Mouse (Mus musculus): Measurements from ENCODE around the gene Rnf13.
"Not testable (repeated sequence)": the region's sequence is repeated elsewhere in the genome, so short reads cannot be mapped to it uniquely, and the experiment has no call there.

The Rnf13 gene

DNA sequence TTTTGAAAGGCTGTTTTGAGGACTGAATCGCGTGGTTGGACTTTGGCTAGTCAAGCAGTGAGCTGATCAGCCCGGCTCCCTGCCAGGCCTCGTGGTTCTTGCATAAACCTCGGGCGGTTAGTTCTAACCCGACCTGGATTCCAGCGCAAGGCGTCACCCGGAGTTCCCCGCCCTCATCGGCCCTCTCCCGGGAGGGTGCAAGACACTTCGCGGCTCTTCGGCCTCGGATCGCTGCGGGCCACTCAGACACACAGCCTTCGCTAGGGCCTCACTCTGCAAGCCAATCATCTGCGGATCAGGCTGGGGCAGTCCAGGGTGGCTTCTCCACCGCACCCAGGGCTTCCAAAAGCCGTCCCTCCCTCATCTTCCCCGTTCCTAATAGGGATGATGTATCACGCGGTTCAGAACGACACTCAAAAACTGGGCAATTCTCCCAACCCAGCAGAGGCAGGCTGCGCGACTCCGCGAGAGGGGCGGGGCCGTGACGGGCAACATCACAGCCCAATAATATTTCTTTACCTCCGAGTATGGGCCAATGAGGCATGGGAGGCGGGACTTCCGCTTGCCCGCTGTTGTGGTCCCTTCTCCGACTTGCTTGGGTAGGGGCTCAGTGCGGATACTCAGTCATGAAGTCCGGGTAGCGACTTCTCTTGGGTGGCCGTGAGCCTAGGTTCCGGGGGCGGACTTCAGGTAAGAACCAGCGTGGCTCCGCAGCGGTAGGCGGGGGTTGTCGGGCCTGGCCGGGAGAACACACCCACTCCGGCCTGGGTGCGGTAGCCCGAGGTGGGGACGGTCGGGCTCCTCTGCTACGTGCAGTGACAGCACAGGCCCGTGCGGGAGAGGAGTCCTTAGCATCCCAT, at the start of gene Rnf13:
Gene Rnf13 (plus strand): TSS at position 552 of the 860 bp plus-strand sequence.
- peak; percentile 94 to 98 for DNase-seq (ENCODE audit: low spot score in 2 of 2)

DNA sequence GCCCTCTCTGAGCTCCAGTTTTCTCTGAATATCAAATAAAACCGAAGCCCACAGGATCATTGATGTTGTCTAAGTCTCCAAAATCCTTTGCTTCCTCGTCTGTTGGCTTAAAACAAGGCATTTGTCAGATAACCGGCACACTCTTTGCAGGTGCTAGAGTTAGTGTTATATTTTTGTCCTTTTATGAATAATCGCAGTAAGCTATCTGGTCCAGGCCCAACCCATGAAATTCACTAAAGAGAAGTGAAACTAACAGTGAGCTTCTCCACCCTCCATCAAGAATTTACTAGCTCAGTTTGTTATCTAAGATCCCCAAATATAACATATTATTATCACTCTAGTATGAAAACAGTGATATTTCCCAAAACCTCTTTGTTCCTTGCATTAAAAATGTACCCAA, 44.1 kb upstream of the Rnf13 start:
- DNase-seq (ENCODE audit: low spot score in 2 of 2), result no peak

DNA sequence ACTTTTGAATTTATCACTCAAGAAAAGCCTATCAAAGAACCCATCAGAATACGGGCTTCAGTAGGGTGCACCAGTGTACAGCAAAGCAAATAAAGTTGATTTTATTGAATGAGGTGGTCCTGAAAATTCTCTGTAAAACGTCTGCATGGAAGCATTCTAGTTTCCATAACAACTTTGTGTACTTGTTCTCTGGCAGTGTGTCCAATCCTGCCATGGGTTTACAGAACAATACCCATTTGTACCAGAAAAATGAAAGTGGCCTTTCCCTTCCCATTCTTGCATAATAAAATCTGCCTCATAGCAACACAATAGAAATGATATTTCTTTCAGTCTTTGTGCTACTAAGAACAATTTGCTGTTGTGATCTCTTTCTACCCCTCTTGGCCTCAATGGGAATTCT, 43.1 kb upstream of the Rnf13 start, which contains the start of gene Ankub1:
Gene Ankub1 (minus strand): TSS at position 81 of the 400 bp plus-strand sequence.
- DNase-seq (ENCODE audit: low spot score in 2 of 2), result peak; percentile 19 to 22

DNA sequence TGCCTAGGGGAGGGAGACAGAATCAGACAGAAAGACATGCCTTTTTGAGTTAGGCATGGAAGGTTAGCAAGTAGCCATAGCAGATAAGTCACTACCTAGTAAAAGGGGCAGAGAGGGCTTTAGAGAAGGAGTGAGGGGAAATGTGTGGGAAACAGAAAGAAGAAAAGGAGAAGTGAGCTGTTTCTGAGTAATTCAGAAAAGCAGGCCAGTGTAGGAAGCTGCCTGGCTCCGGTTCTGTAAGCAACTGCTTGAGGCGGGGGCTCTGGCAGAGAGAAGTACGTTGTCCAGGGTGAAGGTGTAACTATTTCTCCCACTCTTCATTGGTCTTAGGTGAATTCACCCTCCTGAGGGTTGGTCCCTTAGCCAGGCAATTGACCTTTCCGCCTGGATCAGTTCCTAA, 39.6 kb upstream of the Rnf13 start:
- no peak for DNase-seq (ENCODE audit: low spot score in 2 of 2)

DNA sequence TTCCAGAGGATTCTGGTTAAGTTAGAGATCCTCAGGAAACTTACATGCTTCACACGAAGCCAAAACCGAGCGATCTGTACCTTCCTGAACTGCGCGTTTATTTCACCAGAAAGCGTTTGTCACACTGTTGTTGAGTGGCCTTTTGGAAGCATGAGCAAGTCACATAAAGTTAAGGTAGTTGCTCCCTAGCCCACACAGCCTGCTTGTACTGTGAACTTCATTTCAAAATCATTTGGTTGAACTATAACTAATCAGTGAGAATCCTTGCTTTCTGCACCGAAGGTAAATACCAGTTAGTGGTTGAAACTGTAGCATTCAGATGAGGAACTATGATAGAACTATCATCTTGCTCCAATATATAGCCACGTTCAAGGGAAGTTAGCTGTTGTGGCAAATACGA, 39.1 kb upstream of the Rnf13 start:
- DNase-seq (ENCODE audit: low spot score in 2 of 2), result no peak

DNA sequence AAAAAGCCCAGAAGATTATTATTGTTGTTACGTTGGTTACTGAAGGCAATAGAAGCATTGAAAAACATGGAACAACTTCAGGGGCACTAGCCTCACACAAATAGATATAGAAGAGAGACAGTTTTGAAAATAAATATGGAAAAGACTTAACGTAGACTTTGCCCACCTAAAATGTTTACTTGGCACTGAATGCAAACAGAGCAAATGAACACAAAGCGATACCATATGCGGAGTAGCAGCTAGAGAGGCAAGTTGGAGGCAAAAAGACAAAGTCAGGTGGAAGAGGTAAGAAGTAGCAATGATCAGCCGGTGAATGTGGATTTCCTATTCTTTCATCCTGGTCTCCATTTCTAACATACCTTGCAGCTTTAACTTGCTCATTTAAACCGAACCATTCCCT, 21.7 kb upstream of the Rnf13 start:
- no peak for DNase-seq (ENCODE audit: low spot score in 2 of 2)

DNA sequence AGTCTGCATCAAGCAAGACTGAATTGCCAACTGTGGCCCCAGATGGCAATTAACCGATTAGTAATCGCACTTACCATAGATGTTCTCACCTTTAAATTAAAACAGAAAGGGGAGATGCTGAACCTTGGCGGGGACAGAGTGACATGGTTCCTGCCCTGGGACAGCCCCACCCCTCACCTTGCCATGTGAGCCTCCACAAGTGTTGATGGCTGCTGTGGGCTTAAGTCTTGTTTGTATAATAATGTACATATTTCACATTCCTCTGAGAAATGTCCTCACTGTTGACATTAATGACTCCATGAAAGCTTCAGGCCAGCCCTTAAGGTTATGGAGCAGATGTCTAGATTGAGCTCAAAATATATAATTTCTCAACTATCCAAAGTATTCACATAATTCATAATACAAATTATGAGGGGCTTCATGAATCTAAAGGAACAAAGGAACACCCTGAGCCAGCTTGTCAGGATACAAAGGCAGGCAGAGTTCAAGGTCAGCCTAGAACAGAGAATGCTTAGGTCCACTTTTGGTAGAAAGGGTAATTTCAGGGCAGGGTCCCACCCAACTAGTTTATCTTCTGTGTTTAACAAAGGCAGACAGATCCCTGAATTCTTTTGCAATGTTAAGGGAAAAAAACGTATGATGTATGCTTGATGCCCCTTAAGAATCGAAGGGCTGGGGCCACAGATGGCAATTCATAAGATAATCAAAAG, 3.5 kb upstream of the Rnf13 start:
- DNase-seq (ENCODE audit: low spot score in 2 of 2), result no peak

DNA sequence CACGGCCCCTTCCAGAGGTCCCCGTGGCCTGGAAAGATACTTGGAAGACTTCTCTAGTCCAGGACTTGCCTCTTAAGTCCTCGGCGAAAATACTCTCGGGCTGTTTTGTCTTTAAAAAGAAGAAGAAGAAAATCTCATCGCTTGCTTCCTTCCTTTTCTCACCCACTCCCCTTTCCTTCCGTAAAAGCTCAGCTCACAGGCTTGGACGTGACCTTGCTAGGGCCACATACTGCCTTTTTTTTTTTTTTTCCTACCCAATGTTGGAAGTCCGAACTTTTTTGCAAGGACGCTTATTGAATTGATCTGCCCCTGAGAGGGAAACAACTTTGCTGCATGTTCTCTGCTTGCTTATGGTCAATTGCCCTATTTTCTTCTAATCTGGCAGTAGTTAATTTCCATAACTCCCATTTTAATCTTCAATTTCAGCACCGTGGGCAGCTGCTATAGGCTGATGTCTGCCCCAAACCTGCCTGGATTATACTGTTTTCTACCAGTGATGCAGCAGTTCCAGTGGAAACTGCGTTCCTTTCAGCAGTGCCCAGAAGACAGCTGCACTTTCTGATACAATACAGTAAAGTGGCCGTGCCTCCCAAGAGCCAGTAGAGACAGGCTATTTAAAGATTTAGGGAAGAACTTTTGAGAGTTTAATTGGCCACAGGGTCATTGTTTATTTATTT, 695 bp downstream of the Rnf13 start:
- no peak for DNase-seq (ENCODE audit: low spot score in 2 of 2)

DNA sequence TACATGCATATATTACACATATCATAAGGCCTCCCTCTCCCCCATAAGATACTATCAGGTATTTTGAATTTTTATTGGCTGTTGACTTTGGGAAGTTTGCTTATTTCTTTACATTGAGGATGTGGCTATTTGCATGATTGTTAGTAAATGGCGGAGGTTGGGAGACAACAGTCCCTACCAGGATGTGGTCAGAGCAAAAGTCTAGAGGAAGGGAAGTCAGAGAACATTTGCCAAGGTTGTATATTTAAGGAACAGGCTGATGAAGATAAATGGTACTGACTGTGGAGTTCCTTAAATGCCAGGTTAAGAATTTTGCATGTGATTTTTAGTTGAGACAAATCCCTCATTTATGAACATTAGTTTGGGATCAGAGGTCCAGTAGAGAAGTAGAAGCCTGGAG, 4.0 kb downstream of the Rnf13 start:
- DNase-seq (ENCODE audit: low spot score in 2 of 2), result no peak

DNA sequence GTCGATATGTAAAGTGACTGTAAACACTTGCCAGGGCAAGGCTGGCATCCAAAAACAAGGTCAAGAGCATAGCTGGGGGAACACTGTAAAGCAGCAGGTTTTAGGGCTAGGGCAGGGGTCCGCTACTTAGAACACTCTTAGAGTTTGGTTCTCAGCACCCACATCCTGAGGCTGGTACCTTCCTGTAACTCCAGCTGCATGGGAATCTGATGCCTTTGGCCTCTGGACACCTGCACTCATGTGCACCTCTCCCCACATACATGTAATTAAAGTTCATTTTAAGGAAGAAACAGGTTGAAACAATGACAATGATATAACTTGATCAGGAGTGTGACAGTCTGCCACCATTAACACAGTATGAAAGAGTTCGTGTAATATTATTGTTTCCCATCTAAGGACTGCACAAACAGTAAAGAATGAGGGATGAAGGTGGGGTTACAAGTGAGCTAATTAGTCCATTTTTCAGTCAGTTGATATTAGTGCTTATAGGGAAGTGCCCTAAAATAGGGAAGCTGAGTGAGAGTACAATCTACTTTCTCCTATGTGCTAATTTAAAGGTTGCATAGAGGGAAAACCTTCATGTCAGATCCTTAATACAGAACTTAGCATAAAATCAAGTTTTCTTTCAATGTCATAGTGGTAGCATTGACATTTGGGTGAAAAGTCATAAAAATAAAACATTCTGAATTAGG, 12.9 kb downstream of the Rnf13 start:
- no peak for DNase-seq (ENCODE audit: low spot score in 2 of 2)

DNA sequence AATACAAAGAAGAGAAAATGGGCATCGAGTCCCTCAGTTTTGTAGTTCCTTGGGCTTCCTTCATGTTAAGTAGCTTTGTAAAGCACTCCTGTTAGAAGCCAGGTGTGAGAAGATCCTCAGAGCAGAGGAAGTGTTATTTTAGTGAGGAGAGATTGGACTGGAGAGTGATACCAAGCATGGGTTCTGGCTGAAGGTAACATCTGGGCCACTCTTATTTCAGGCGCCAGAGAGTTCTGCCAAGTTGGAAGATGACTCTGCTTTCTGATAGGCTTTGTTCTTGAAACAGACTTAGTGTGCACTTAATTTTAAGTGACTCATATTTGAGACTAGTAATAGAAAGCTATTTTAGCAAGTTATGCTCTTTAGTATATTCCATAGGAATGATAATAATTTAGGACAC, 41.1 kb downstream of the Rnf13 start:
- DNase-seq (ENCODE audit: low spot score in 2 of 2), result peak in 1 of 2 experiments; percentile 17

DNA sequence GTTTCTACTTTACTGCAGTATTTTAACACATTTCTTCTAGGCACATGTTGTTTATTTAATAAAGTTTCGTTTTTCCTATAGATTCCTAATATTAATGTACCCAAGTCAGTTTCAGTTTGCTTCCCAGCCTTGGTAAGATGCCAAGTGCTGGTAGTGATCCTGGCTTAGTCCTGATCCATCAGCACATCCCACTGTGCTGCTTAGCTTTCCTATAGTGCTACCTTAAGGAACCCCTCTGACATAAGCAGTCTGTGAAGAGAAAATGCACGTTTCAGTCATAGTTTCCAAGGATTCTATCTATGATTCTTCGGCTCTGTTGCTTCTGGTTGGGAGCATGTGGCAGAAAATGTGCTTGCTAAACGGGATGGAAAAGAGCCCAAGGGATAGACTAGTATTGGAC, 52.6 kb downstream of the Rnf13 start:
- DNase-seq (ENCODE audit: low spot score in 2 of 2), result no peak

DNA sequence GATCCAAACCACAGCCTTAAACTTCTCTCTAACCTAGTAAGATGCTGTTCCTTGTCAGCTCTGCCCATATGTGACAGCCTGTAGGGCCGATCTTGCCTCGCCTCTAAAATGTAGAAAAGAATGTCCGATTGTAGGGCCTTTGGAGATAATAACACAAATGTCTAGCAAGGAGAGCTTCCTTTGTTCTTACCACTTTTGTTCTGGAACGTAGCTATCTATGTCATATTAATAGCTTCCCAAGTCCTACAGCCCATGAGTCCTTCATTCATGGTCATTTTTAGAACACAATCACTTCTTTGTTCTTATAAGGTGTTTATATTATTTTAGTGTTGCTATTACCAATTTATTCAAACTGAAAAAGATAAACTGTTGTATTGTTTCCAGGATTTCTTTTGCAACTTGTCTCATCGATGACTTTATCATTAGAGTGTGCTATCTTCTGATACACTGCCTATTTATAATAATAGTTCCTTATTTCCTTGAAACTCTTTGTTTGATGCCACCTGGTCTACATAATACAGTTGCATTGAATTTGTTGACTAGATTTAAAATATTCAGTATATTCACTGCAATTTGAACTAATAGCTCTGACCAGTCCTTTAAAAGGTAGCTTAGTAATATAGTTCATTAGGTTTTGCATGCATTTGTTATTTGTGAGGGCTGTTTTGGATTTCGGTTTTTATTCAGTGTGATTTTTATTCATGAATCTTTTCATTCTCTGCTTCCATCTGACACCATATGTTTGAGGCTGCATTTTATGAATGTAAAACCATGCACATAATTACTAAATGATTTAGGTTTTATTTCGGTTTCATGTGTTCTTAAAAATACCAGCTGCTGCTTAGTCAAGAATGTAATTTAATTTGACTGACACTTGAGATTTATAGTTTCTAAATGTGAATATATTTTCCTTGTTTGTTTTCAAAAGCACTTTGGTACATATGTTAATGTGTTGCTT, 53.4 kb downstream of the Rnf13 start:
- no peak for DNase-seq (ENCODE audit: low spot score in 2 of 2)

DNA sequence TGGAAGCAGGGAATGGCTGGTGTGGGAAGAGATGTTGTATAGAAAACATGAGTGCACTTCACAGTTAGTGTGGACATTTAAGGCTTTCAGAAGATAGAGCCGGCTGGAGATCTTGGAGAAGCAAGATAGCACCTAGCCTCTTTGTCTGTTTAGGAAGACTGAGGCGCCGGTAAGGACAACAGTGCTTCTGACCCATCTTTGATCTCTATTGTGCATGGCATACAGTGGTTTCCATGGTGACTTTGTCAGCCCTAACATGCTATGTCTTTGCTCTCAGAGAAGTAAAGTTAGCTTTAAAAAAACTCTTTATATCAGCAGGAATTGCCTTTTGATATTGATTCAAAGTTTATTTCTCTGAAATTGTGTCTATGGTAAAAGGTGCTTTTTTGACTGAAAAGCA, 55.2 kb downstream of the Rnf13 start:
- no peak for DNase-seq (ENCODE audit: low spot score in 2 of 2)

DNA sequence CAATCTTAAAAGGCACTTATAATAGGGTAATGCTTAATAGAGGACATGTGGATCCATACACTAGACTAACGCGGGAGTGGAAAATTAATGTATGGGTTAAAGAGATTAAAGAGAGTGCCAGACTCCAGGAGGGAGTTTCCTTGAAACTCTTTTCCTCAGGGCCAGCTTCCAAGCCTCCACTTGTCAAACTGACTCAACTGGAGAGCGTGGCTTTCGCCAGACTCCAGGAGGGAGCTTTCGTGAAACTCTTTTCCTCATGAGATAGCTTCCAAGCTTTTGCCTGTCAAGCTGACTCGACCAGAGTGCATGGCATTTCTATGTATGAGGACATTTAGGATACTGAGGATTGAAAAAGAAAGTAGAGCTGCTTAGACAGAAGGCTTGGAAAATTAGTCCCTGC, 59.2 kb downstream of the Rnf13 start:
- not testable (repeated sequence) for DNase-seq (ENCODE audit: low spot score in 2 of 2)

DNA sequence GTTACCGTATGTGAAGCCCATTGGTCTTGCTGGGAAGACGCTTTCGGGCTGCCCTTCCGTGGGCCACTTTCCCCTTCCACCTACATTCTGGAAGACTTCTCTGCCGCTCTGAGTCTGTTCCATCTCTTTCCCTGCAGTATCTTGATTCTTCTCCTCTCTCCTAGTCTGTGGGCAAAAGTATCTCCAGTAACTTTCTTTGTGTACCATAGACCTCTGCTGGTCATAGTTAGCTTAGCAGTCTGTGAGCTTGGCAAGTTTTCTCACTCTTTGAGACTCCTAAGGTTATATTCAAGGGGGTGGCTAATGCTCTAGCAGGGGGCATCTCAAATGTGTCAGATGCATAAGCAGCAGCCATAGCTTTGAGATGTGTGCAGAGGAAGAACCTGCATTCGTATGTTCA, 79.6 kb downstream of the Rnf13 start:
- DNase-seq (ENCODE audit: low spot score in 2 of 2), result no peak

DNA sequence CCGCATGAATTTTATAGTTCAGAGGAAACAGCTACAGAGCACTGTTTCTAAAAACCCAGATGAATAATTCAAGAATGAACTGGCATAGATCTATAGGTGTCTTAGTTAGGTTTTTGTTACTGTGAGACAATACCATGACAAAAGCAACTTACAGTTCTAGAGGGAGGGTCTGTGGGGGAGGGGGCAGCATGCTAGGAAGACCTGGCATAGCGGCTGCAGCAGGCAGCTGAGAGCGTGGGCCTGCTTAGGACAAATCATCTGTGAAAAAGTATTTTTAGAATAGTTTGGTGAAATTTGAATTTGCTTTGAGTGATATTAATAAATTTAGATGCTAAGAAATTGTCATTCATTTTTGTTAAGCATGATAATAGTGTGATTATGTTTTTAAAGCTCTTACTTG, 90.0 kb downstream of the Rnf13 start:
- DNase-seq (ENCODE audit: low spot score in 2 of 2), result no peak

DNA sequence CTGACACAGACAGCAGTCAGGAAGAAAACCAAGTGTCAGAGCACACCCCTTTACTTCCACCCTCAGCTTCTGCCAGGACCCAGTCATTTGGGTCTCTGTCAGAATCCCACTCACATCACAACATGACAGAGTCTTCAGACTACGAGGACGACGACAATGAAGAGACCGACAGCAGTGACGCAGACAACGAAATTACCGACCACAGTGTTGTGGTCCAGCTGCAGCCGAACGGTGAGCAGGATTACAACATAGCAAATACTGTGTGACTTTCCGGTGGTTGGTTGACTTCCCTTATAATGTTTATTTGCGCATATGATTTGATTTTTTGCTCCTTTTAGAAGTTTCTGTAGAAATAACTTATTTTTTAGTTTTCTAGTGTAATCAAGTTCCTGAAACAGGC, 97.7 kb downstream of the Rnf13 start:
- DNase-seq (ENCODE audit: low spot score in 2 of 2), result no peak

DNA sequence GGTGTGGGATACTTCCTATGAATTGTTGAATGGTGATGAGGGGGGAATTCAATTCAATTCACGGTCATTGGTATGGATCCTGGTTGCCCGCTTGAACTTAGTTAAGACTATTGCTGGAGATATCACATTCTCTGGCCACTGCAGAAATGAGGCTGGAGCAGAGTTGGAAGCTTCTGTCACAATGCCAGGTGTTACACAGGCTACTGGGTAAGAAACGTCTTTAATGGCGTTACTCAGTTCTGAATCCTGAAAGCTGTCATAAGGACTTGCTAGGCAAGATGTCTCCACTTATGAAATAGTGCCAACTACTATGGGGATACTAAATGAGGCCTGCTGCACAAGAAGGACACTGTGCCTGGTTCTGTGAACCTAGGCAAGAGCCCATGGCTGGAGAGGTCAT, 101.0 kb downstream of the Rnf13 start:
- DNase-seq (ENCODE audit: low spot score in 2 of 2), result no peak

DNA sequence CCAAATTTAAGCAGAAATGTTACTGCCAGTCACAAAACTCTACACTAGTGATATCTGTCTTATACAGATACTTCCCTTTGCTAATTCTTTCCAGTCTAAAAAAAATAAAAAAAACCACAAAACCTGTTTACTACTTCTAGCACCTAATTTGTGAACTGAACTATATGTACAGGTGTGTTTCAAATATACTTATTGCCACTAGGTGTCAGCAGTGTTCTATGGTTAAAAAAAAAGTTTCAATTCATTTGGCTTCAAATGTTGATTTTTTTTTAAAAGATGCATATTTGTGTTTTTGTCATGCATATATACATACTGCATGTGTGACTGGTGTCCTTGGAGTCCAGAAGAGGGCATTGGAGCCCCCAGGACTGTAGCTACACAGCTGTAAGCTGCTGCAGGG, 107.9 kb downstream of the Rnf13 start:
- no peak for DNase-seq (ENCODE audit: low spot score in 2 of 2)
